Mouse (Mus musculus) forelimb bud, embryonic 11.5 days (tissue): ENCODE results near the gene Gm11084.
A peak's percentile ranks its signal among the peaks of the same experiment; 100 is the strongest.

Source experiments
- DNase-seq: peaks from one replicate; pipeline ENCODE4 v3.0.0-alpha.2; 2012; ENCODE audit warnings: low read depth, low spot score

The Gm11084 gene

GRCm38 (mm10) chr2:72935937-72936336, 50.6 kb downstream of the Gm11084 start:
- peak; percentile 69 for DNase-seq

- DNase-seq = peak; percentile 87
These were observed 54.3 kb downstream of the Gm11084 start for GRCm38 (mm10) chr2:72932186-72932585.

GRCm38 (mm10) chr2:72924981-72925380, 61.5 kb downstream of the Gm11084 start:
- no peak for DNase-seq
